Mouse (Mus musculus) forebrain, postnatal 0 days (tissue): Measurements from ENCODE around the gene Tube1. TPM values are rescaled to one million over a fixed set of nuclear protein-coding genes. Genes with fewer than 3 reads are reported as not detected.

Source experiments
- ATAC-seq: fragments of 200-750 bp; cut with Nextera tagmentation; 2 replicates; pipeline ENCODE4 v1.8.0; 2017; ENCODE audit warnings: mild to moderate bottlenecking, moderate library complexity
- DNase-seq: peaks from one replicate; pipeline ENCODE4 v3.0.0-alpha.2; 2015
- H3K27ac ChIP-seq: fragments of 300-500 bp; sonication (generic); 2 replicates; pipeline ENCODE4 v1.5.1; 2014; ENCODE audit warnings: low read depth, mild to moderate bottlenecking, antibody characterized with exemption, low read length, moderate library complexity, mixed read lengths
- H3K27me3 ChIP-seq: fragments of 300-500 bp; sonication (generic); 2 replicates; pipeline ENCODE4 v1.6.1; 2014; ENCODE audit warnings: mild to moderate bottlenecking, low read length, mixed read lengths; ENCODE audit not compliant: insufficient read depth
- H3K36me3 ChIP-seq: fragments of 300-500 bp; sonication (generic); 2 replicates; pipeline ENCODE4 v1.6.1; 2014; ENCODE audit warnings: mild to moderate bottlenecking, moderate library complexity; ENCODE audit not compliant: insufficient read depth
- H3K4me1 ChIP-seq: fragments of 300-500 bp; sonication (generic); 2 replicates; pipeline ENCODE4 v1.6.1; 2014; ENCODE audit warnings: antibody characterized with exemption; ENCODE audit not compliant: insufficient read depth
- H3K4me2 ChIP-seq: fragments of 300-500 bp; sonication (generic); 2 replicates; pipeline ENCODE4 v1.6.1; 2014; ENCODE audit warnings: low read depth, mild to moderate bottlenecking, moderate library complexity
- H3K4me3 ChIP-seq: fragments of 300-500 bp; sonication (generic); 2 replicates; pipeline ENCODE4 v1.5.1; 2014; ENCODE audit warnings: low read depth, low read length, mixed read lengths
- H3K9ac ChIP-seq: fragments of 300-500 bp; sonication (generic); 2 replicates; pipeline ENCODE4 v1.6.1; 2014; ENCODE audit warnings: mild to moderate bottlenecking
- H3K9me3 ChIP-seq: fragments of 300-500 bp; sonication (generic); 2 replicates; pipeline ENCODE4 v1.6.1; 2016; ENCODE audit warnings: low read length
- CTCF ChIP-seq: sonication (generic); IDR thresholded peaks from 2 replicates; pipeline ENCODE4 v1.5.1; 2016; ENCODE audit warnings: antibody characterized with exemption, control low read depth, low read depth
- WGBS: fragments of 180-500 bp; shearing (Covaris S2); extraction: QIAGEN DNeasy Blood & Tissue Kit; methylation state at CpG from one replicate; pipeline ENCODE4 v1.1.7; 2014; 5-methylcytosine and 5-hydroxymethylcytosine counted together
- polyA plus RNA-seq: library from polyadenylated mRNA; unstranded; fragments of >200 nt; fragmentation: Nextera tagmentation; extraction: Ambion mirVana; gene quantifications from 2 replicates; pipeline ENCODE4 v1.2.1, GENCODE M21; 2015
- total RNA-seq: library from RNA; depleted of rRNA; stranded (reverse); fragments of >200 nt; gene quantifications from 2 replicates; pipeline ENCODE4 v1.2.3, GENCODE M21; 2014

Gene Tube1
- total and polyA plus RNA-seq, 2 experiments from 2014 or later: 3.7 to 7.6 TPM

DNA sequence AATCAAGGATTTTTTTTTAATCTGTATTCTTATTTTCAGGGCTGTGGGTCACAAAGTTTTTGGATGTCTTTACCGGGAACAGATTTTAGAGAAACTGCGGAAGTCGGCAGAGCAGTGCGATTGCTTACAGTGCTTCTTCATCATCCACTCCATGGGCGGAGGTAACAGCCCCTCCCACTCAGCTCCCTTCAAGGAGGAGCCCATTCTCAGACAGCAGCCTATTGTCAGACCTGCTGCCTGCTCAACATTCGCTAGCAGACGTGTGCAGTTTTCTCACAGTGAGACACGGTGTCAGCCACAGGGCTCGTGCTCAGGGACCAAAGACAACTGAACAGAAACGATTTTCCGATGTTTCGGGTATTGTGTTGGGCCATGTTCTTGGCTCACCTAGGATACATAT is 8.4 kb downstream of the Tube1 start:
- Histone ChIP-seq H3K4me1 (no peaks in the 10 kb centered on the region), H3K4me3 (no peak overlapping the region), H3K4me2 (no peak overlapping the region), H3K9ac (no peak overlapping the region), H3K9me3 (no peaks in the 10 kb centered on the region), H3K27me3 (no peaks in the 10 kb centered on the region), H3K27ac (no peak overlapping the region), H3K36me3 (peaks cover 34% of the 10 kb centered on the region)
- DNase-seq (no peak), ATAC-seq (no peak)
- TF ChIP-seq CTCF: no peak
- 86% methylated on average over 12 of the region's 12 CpGs for WGBS

DNA sequence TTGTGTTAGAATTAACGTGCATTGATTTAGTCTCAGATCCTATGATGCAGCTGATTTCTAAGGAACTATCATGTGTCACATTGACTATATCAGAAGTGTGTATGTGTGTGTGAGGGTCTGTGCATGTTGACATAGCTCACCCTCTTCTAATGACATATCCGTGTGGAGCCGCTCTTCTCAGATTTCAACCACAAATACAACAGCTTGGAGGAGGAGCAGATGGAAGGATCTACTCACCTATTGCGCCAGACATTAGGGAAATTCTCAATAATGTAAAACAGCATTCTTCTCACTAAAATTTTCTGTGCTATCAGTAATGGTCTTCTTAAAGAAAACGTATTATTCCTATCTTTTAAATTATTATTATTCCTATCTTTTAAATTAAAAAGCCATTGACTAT is 22.9 kb downstream of the Tube1 start:
- WGBS: 91% methylated on average over 5 of the region's 5 CpGs

DNA sequence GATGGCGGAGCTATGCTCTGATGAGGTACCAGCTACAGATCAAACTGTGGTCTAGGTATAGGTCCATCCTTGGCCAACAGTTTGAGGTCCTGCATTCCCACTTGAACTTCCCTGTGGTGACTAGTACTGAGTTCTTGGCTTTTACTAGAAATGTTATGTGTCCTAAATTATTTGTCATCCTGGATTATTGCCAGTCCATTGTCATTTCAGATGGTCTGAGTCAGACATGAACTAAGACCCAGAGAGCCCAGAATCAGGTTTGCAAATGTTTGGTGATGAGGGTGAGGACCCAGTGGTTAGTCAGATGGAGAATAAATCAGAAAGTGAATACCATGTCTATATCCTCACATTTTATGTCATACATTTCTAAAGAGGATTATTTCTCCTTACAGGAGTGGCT is 23.5 kb downstream of the Tube1 start:
- Histone ChIP-seq H3K27ac (no peak overlapping the region), H3K36me3 (no peaks in the 10 kb centered on the region), H3K4me2 (no peak overlapping the region), H3K27me3 (no peaks in the 10 kb centered on the region), H3K4me1 (no peaks in the 10 kb centered on the region), H3K9me3 (no peaks in the 10 kb centered on the region), H3K4me3 (no peak overlapping the region), H3K9ac (no peak overlapping the region)
- DNase-seq: no peak
- TF ChIP-seq CTCF: no peak
- WGBS: 95% methylated on average over 1 of the region's 1 CpGs
- ATAC-seq: no peak

More for the DNA sequence above, 22.9 kb downstream of the Tube1 start:
- no peak for ATAC-seq
- TF ChIP-seq CTCF: no peak
- H3K4me1 ChIP-seq: no peaks in the 10 kb centered on the region
- H3K36me3 ChIP-seq: no peaks in the 10 kb centered on the region
- H3K9me3 ChIP-seq: no peaks in the 10 kb centered on the region
- no peak overlapping the region for H3K9ac ChIP-seq
- no peak overlapping the region for H3K27ac ChIP-seq
- no peak overlapping the region for H3K4me3 ChIP-seq
- no peaks in the 10 kb centered on the region for H3K27me3 ChIP-seq
- no peak for DNase-seq
- no peak overlapping the region for H3K4me2 ChIP-seq

DNA sequence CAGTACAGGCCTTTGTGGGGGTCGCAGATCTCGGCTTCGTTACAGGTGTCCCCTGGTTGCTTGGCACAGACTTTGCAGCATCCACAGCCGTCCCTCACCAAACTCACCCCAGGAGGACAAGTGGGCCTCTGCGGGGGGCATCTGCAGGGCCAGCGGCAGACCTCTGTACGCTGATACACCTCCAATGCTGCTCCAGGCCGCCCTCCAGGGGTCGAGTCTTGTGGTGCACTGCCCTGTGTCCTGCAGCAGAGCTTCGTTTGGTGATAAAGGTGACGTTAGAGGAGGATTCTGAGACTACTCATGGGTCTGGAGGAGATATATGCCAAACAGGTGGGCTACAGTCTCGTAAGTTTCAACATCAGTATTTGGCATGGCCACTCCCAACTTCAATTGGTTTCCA is 24.5 kb downstream of the Tube1 start:
- Histone ChIP-seq H3K27me3 (no peaks in the 10 kb centered on the region), H3K9me3 (no peaks in the 10 kb centered on the region), H3K27ac (no peak overlapping the region), H3K9ac (no peak overlapping the region), H3K4me3 (no peak overlapping the region), H3K4me2 (no peak overlapping the region), H3K36me3 (no peaks in the 10 kb centered on the region), H3K4me1 (no peaks in the 10 kb centered on the region)
- WGBS: 53% methylated on average over 12 of the region's 12 CpGs
- DNase-seq (no peak), ATAC-seq (no peak)
- TF ChIP-seq CTCF: no peak

DNA sequence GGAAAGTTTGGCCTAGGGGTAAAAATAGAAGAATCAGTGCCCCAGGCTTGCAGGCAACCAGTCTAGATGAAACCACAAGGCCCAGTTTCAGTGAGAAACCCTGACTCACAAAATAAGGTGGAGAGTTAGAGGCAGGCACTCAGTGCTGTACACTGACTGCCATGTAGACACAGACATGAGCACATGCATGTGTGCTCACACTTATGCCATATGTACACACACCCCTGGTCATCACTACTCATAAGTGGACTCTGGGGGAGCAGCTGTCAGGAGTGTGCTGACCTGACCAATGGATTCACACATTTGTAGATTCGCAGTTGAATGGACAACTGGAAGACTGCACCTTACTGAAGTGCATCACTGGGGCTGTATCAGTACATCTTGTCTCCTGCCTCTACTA is 27.6 kb downstream of the Tube1 start:
- 94% methylated on average over 1 of the region's 1 CpGs for WGBS
- no peak overlapping the region for H3K9ac ChIP-seq
- H3K4me2 ChIP-seq: no peak overlapping the region
- peaks cover 9% of the 10 kb centered on the region; the same call in 1 of the 2 replicates for H3K4me1 ChIP-seq
- H3K27ac ChIP-seq: no peak overlapping the region
- no peak for DNase-seq
- no peak for ATAC-seq
- no peak overlapping the region for H3K4me3 ChIP-seq
- H3K9me3 ChIP-seq: no peaks in the 10 kb centered on the region
- no peak for TF ChIP-seq CTCF
- no peaks in the 10 kb centered on the region for H3K27me3 ChIP-seq
- no peaks in the 10 kb centered on the region for H3K36me3 ChIP-seq

DNA sequence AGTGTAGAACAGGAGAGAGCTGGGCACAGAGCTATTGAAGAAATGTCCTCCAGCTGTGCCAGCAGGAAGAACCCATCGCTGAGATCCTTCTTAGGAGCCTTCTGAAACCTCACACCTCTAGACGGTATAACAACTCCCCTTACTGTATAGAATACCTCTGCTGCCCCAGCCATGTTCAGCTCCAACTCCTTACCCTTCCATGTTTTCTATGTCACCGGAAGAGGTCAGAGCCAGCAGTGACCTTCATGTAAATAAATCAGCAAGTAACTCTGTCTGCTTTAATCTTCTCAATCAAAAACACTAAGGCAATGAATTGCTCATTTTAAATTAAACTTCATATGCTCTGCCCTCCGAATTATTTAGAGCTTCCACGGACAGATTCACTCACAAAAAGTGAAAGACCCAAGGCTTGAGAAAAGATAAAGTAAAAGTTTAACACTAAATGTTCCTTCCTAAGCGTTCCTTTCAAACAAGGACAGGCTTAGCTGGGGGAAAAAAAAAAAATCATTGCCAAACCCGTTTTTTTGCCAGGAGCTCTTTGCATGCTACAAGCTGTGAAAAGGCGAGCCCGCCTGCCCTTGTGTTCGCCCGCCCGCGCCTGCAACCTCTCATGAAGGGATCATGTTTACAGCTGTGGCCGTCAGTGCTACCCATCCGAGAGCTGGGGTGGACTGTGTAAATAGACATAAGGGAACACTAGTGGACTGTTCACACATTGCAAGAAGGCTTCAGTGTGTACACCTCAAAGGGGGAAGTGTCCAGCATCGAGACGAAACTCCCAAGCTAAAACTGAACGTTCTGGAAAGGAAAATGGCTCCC is 29.1 kb downstream of the Tube1 start:
- peaks cover 15% of the 10 kb centered on the region; the same call in 1 of the 2 replicates for H3K4me1 ChIP-seq
- no peak overlapping the region for H3K27ac ChIP-seq
- 38% methylated on average over 18 of the region's 18 CpGs for WGBS
- no peaks in the 10 kb centered on the region for H3K9me3 ChIP-seq
- 0 out of 2 replicates have a peak overlapping the region, but pooled peaks have one; percentile 8 for H3K4me2 ChIP-seq
- no peak overlapping the region for H3K4me3 ChIP-seq
- no peaks in the 10 kb centered on the region for H3K27me3 ChIP-seq
- TF ChIP-seq CTCF: no peak
- H3K9ac ChIP-seq: no peak overlapping the region
- no peaks in the 10 kb centered on the region for H3K36me3 ChIP-seq
- no peak for ATAC-seq
- no peak for DNase-seq

DNA sequence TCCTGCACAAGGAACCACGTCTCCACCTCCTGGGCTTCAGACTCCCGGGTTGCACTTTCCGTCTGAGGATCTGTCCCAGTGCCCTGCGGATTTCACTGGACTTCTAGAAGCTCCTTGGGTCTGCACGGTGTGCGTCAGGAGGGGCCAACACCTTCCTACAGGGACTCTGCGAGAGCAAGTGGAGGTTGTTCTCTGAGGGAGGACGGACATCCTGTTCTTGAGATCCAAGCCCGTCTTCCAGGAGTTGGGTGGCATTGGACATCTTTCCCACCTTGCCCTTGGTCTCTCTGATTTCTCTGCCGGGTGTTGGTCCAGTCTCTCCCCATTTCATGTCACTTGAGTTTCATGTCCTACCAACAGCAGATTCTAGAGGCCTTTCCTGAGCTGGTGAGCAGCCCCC is 29.9 kb downstream of the Tube1 start, which contains the start of gene Ccn6:
Ccn6 (minus strand) TSS at position 101 of the 400 bp plus-strand sequence.
- no peaks in the 10 kb centered on the region for H3K36me3 ChIP-seq
- no peaks in the 10 kb centered on the region for H3K27me3 ChIP-seq
- no peak within 1 kb of the TSS for H3K4me3 ChIP-seq
- ATAC-seq (no peak), DNase-seq (no peak)
- H3K27ac ChIP-seq: no peak within 1 kb of the TSS
- H3K4me1 ChIP-seq: peaks cover 15% of the 10 kb centered on the region; the same call in 1 of the 2 replicates
- H3K9ac ChIP-seq: no peak within 1 kb of the TSS
- 0 out of 2 replicates have a peak within 1 kb of the TSS, but pooled peaks have one; percentile 8 for H3K4me2 ChIP-seq
- 90% methylated on average over 10 of the region's 10 CpGs for WGBS
- no peak for TF ChIP-seq CTCF
- H3K9me3 ChIP-seq: no peaks in the 10 kb centered on the region
